Mouse (Mus musculus): ENCODE data around the gene Cxcr5.

Cxcr5 gene

GRCm38 (mm10) chr9:44495810-44496344 is 65.8 kb downstream of the Cxcr5 start:
- DNase-seq (ENCODE audit: extremely low read depth, low read depth): no peak

- no peak for DNase-seq (ENCODE audit: extremely low read depth, low read depth)
Measured at GRCm38 (mm10) chr9:44494863-44495809, 66.5 kb downstream of the Cxcr5 start.

- no peak for DNase-seq (ENCODE audit: extremely low read depth, low read depth)
Measured at GRCm38 (mm10) chr9:44494261-44494862, 67.3 kb downstream of the Cxcr5 start.

GRCm38 (mm10) chr9:44492631-44493461 is 68.8 kb downstream of the Cxcr5 start:
- DNase-seq (ENCODE audit: extremely low read depth, low read depth): peak; percentile 47

- no peak for DNase-seq (ENCODE audit: extremely low read depth, low read depth)
Measured at GRCm38 (mm10) chr9:44491351-44491750, 70.3 kb downstream of the Cxcr5 start.

- DNase-seq (ENCODE audit: extremely low read depth, low read depth): no peak
Measured at GRCm38 (mm10) chr9:44490086-44490967, 71.3 kb downstream of the Cxcr5 start.

GRCm38 (mm10) chr9:44489651-44490085 is 72.0 kb downstream of the Cxcr5 start:
- DNase-seq (ENCODE audit: extremely low read depth, low read depth): no peak

- no peak for DNase-seq (ENCODE audit: extremely low read depth, low read depth)
Measured at GRCm38 (mm10) chr9:44488855-44489381, 72.8 kb downstream of the Cxcr5 start.

GRCm38 (mm10) chr9:44488416-44488815 is 73.3 kb downstream of the Cxcr5 start:
- no peak for DNase-seq (ENCODE audit: extremely low read depth, low read depth)

- DNase-seq (ENCODE audit: extremely low read depth, low read depth): no peak
Measured at GRCm38 (mm10) chr9:44487441-44487840, 74.2 kb downstream of the Cxcr5 start.

- DNase-seq (ENCODE audit: extremely low read depth, low read depth): no peak
Measured at GRCm38 (mm10) chr9:44486741-44487421, 74.8 kb downstream of the Cxcr5 start.

GRCm38 (mm10) chr9:44486335-44486734 is 75.3 kb downstream of the Cxcr5 start:
- DNase-seq (ENCODE audit: extremely low read depth, low read depth): no peak

GRCm38 (mm10) chr9:44485516-44486161 is 76.0 kb downstream of the Cxcr5 start:
- no peak for DNase-seq (ENCODE audit: extremely low read depth, low read depth)

GRCm38 (mm10) chr9:44485105-44485515 is 76.6 kb downstream of the Cxcr5 start:
- no peak for DNase-seq (ENCODE audit: extremely low read depth, low read depth)

GRCm38 (mm10) chr9:44484311-44485104 is 77.2 kb downstream of the Cxcr5 start:
- DNase-seq (ENCODE audit: extremely low read depth, low read depth): no peak

- peak; percentile 44 for DNase-seq (ENCODE audit: extremely low read depth, low read depth)
Measured at GRCm38 (mm10) chr9:44483510-44484044, 78.1 kb downstream of the Cxcr5 start.

GRCm38 (mm10) chr9:44483041-44483509 is 78.6 kb downstream of the Cxcr5 start:
- no peak for DNase-seq (ENCODE audit: extremely low read depth, low read depth)

GRCm38 (mm10) chr9:44482552-44482951 is 79.1 kb downstream of the Cxcr5 start, which contains the start of gene Bcl9l:
Gene Bcl9l (plus strand): TSS chr9:44482825.
- peak; percentile 78 for DNase-seq (ENCODE audit: extremely low read depth, low read depth)
